Mouse (Mus musculus) c-Kit-negative CD71-positive TER-119-positive erythroid progenitor cells, embryonic 14.5 days (primary cell): Measurements from ENCODE around the gene Spns3.

ENCODE experiments used
- DNase-seq: peaks from one replicate; pipeline ENCODE4 v3.0.0-alpha.2; 2013; ENCODE audit warnings: low read depth, low spot score

Spns3 gene

DNA sequence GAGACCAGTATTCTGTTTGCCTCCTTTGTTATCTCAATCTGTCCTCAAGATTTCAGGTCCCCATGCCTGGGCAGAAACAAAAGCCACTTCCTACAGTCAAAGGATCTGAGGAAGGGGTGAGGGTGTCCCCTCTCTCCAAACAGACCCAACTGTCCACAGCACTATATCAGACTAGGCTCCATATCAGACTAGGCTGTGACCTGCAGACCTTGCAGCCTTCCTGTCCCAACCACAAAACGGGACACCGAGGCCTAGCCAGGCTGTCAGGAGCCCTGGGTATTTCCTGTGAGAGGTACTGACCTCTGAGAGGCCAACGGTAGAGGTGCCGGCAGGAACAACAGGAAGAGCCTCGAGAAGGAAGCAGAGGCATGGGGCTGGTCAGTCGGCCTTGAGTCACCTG, 65.8 kb downstream of the Spns3 start:
- DNase-seq = no peak

DNA sequence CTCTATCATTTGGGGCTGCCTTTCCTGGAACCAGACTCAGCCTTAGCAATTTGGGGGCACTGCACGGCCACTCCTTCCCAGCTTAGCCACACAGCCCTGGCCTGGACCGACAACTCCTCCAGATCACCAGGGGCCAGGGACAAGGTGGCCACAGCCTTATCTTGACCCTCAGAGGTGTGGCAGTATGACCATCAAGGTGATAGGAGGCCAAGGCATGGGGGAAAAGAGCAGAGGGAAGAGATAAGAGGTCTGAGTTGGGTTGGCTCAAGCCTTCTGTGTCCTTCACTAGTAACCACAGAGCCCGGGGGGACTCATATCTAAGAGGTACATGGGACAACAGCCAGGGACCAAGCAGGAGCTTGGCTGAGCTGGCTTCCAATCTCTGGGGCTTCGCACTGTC, 68.4 kb downstream of the Spns3 start:
- peak; percentile 12 for DNase-seq

DNA sequence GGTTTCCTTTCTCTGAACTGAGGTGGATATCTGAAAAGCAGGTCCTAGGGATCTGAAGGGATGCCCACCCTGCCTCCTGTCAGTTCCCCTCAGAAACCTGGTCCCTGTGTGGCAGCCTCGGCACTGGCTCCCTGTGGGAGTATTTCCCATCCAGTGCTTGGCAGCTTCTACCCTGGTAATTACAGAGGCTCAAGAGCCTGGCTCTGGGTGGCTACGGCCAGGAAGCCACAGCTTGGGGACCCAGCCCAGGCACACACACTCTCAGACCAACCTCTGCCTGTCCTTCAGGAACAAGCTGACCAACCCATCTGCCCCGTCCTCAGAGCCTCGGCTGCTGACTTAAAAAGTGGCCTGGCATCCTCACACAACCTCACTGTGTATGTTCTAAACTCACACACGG, 69.0 kb downstream of the Spns3 start:
- no peak for DNase-seq

DNA sequence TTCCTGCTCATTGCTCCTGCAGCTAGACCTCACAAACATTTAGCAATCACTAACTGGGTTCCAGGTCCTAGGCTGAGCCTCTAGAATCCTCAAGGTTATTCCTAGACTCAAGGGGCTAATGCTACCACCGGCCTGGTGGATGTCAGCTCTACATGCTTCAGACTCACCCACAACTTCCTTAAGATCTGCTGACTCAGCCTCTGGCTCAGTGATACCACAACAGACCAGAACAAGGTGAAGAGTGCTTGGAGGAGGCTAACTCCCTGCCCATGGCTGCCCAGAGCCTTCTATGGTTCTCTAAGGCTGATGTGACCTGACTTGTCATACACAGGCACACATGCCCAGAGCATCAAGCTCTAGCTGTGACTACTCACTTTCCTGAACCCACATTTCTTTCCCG, 70.8 kb downstream of the Spns3 start:
- DNase-seq = no peak

DNA sequence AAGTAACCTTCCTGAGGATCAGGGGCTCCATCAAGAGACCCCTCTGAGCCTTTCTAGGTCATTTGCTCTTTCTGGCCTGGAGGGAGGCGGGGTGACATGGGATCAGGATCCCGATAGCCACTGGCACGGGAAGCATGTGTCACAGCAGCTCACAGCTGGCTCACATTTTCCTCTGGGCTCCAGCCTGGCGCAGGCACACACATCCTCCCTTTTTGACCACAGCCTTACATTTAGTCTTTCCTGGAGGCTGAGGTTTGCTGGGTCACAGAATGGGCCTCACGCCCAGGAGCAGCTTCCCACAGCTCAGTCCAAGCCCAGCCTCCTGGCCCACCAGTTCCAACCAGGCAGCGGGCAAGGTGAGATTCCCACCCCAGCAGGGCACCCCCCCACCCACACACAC, 72.1 kb downstream of the Spns3 start:
- no peak for DNase-seq

DNA sequence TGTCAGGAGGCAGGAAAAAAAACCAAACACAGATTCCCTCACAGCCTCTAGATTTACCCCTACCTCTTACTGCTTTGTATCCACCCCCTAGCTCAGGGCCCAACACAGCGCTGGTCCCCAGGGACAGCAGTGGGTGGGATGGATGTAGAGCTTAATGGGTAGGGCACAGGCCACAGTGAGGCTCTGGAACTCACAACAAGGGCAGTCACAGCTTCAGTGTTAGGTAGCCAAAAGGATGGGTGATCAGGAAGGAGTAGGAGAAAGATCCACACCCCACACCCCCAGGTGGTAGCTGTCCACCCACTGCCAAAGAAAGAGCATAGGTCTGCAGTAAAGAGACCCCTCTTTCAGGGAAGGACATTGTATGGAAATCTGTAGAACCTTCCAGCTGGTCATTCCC, 72.7 kb downstream of the Spns3 start:
- DNase-seq = no peak

DNA sequence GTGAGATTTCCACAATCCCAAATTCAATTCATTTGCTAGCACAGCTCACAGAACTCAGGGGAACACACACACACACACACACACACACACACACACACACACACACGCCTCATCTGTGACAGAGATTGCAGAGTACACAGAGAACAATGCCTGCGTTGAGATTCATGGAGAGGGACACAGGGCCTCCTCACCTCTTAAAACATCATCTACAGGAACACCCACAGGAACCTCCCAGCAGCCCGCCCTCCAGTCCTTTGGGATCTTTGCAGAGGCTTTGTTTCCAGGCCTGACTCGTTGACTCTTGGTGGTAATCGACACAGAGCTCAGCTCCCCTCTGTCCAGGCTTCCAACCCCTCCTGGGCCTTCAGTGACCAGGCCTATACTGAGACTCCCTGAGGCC, 73.1 kb downstream of the Spns3 start:
- no peak for DNase-seq

DNA sequence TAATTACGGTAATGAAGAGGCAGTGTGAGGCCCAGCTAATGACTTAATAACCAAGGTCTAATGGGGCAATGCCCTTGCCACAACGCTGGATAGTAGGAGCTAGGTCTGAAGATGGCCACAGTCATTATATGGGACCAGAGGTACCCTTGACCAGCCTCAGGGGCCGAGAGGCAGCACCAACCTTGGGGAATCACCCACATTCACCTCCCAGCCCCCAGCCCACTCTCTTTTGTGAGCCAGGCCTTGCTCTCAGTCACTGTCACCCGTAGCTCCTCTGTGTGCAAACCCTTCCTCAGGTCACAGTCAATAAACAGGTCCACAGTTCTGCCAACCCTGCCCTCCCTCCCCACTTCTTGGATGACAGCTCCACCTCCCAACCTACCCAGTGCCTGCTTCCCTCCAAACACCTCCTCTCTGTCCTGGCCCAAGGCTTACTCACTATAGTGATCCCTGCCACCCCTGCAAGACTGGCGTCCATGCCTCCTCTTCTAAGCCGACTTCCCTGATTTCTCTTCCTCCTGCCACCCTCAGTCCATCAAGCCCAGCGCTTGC, 74.2 kb downstream of the Spns3 start:
- no peak for DNase-seq

DNA sequence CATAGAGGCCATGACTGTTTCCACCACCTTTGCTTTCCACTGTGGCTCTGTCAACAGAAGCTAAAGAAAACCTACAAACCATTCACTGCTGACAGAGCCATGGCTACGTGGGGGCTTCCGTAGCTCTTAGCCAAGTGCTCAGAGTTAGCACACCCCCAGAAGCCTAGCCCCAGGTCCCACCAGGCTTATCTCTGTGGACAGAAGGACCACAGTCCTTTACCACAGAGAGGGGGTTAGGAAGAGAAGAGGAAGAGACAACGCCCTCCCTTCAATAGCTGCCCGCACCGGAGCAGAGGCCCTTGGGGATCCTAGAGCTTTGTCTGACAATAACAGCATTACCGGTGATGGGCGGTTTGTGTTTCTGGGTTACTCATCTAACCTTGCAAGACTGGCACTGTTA, 74.9 kb downstream of the Spns3 start:
- DNase-seq = no peak

DNA sequence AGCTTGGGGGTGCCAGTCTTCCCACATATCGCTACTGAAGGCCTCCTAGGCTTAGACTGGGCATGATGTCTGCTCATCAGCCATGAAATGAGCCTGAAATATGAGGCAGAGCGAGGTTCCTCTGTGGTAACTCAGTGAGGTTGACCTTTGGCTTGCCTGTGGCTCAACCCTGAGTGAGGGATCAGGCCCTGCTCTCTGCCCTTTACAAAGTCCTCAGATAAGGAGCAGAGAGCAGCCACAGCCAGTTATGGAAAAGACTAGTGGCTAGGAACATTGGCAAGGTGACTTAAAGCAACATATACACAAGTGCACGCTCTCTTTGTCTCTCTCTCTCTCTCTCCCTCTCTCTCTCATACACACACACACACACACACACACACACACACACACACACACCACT, 75.4 kb downstream of the Spns3 start:
- DNase-seq = no peak

DNA sequence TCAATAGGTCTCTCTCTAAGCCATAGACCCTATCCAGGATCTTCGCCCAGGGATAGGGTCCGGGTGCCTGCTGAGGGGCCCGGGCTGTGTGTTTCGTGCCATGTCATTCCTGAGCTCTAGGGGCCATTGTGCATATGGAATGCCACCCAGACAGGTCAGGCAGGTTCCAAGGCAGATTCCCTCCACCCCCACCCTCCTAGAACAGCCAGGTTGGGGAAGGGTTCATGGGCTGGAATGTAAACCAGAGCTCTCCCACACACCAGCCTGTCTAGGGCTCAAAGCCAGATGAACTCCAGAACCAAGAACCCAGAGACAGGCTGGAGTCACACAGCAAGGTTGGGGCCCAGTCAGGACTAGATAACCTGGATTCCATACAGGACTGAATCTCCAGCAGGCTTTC, 76.8 kb downstream of the Spns3 start:
- no peak for DNase-seq

DNA sequence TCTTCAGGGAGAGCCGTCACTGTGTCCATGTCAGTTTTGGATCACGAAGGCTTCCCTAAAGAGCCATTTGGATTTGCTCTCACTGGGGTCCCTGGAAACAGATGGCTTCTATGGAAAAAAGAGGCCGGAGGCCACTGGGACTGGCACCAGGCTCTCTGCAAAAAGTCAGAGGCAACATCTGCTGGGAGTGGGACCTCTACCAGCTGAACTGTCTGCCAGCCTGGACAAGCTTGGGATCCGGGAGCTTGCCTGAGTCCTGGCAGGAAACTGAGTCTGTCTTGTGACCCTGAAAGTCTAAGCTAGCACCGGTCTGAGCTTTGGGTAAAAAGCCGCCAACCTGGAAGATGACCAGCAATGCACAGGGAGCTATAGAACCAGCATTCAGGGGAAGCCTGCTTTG, 78.9 kb downstream of the Spns3 start:
- DNase-seq = no peak

DNA sequence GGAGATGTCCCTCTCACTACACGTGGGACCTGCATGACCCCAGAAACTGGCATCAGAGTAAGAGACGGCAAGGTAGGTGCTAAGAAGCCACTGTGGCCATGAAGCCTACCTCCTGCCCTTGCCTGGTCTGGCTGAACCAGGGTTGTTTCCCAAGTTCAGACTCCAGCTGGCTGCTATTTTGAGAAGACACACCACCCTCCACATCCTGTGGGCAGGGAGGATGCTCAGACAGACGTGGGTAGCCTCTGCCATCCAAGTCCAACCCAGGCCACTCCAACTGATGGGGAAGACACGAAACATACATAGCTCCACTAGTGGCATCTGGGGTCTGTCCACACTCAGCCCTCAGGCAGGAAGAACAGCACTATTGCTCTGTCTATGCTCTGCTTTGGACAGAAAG, 80.3 kb downstream of the Spns3 start:
- DNase-seq = no peak

DNA sequence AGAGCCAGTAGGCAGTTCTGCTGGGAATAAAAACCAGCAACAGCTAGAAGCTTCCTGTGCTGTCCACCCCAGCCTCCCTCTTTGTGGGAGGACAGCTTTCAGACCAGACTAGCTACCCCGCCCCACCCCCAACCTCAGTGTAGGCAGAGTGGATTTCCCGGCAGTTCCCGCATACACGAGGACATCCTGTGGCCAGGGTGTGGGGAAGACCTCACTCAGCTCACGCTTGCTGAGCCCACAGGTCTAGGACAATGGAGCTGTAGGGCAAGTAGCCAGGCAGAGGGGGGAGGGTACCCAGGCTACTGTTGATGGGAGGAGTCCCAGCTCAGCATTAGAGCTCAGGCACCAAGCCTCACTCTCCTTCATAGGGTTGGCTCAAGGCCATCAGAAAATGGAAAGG, 81.1 kb downstream of the Spns3 start:
- no peak for DNase-seq

DNA sequence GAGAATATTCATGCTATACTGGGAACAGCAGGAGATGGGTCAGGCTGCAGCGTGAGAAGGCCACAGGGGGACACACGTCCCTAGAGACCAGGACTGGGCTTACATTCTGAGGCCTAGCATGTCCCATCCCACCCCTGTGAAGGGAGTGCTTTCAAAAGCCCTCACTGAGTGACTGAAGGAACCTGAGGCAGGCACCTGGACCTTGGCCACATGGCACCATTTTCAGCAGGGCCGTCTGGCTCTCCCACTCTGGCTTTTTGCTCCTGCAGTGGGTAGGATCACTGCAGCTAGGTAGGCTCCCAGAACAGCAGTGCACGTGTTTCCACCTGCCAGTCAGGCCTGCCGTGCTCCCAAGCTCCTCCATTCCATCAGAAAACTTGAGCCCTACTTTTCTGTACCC, 81.8 kb downstream of the Spns3 start:
- no peak for DNase-seq

DNA sequence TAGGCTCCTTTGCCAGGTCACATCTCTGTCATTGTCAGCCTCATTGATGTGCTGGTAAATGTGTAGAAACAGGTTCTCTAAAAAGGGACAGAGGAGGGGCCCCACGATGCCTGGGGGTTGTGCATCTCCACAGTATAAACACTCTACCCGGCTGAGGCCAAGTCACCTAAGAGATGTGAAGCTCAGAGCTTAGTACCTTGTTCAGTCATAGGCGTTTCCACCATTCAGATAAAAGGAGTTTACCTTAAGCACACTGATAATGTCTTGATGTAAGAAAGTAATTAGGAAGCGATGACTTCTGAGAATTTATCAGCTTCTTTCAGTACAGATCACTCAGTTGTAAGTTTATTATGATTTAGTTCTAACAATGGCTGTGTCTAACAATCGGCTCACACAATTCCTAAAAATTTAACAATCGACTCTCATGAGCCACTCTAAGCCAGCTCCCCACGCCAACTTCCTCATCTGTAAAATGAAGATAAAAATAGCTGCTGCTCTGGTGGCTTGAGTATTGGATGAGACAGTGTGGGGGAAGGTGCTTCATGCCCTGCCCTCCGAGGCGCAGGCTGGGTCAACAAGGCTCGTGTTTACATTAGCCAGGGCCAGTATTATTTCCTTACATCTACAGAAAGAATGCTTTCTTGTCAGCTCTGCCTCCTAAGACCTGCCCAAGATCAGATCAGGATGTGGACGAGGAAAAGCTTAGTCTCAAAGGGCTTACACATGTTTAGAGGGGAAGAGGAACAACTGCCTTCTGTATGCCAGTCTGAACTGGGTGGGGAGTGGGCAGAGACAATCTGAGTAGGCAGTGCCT, 83.4 kb downstream of the Spns3 start:
- DNase-seq = no peak

DNA sequence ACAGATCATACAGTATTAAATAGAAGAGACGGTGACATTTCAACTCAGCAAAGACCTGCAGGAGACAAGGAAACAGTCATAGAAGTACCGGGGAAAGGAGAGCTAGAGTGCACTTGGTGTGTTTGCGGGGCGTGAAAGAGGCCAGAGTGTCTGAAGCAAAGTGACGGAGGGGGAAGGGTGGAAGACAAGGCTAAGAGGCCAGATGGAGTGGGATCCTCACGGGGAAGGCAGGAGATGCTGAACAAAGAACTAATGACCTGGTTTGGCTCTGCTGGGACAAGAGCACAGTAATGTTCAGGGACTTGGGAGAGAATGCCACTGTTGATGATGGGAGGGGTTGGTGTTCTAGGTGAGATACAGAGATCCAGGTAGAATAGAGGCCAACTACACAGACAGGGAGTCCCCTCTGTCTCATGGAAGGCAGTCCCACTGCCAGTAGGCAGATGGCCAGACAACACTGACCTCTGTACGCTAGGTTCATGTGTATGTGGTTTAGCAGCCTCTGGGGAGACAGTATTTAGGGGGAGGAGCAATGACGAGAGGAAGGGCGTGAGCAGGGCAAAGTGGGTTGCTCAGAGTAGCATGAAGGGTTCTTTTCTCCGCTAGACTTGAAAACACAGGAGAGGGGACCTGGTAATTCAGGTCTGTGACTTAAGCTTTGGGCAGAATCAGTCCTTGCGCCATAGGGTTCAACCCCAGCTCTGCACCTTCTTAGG, 84.2 kb downstream of the Spns3 start:
- DNase-seq = no peak

DNA sequence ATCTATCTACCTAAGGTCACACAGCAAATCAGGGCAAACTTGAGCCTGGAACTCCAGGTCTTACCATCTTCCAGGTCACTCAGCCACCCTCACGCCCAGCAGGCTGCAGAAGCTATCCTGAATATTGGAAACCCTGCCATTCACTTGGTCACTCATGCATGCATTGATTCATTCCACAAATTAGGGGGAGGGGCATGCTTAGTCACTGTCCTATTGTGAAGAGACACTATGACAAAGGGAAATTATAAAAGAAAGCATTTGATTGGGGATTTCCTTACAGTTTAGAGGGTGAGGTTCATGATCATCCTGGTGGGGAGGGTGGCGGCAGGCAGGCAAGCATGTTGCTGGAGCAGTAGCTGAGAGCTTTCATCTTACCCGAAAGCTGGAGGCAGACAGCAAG, 85.5 kb downstream of the Spns3 start:
- no peak for DNase-seq

DNA sequence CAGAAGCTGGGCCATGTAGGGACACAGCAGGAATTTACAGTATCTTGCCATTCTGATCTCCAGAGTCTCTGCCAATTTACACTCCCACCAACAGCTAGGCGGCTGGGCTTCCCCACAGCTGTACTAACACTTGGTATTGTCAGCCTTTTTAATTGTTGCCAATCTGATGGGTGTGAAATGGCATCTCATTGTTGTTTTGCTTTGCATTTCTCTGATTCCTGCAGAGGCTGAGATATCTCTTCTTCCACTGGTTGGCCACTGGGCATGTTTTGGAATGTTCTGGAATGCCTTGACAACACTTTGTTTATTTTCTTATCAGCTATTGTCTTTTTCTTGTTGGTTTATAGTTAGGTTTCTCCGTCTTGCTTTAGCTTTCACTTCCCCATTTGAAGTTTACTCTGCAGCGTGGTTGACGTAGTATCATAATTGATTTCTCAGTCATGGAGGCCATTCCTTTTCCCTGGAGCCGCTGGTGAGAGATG, 88.8 kb downstream of the Spns3 start:
- no peak for DNase-seq

DNA sequence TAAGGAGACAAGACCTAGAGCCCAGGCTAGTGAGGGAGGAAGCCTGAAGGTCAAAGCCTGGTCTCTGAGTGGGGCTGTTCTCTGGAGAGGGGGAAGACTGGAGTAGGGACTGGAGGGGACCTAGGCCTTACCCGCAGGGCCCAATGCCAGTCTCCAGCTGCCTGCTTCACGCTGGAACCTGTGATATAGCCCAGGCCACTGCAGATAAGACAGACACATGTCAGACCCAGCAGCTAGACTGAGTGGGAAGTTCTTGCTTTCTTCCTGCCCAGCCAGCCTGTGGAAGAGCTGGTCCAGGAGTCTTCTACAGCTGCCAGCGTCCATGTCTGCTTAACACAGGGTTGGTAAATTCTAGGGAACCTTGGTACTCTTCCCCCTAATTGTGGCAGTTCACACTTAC, 91.8 kb downstream of the Spns3 start:
- no peak for DNase-seq

DNA sequence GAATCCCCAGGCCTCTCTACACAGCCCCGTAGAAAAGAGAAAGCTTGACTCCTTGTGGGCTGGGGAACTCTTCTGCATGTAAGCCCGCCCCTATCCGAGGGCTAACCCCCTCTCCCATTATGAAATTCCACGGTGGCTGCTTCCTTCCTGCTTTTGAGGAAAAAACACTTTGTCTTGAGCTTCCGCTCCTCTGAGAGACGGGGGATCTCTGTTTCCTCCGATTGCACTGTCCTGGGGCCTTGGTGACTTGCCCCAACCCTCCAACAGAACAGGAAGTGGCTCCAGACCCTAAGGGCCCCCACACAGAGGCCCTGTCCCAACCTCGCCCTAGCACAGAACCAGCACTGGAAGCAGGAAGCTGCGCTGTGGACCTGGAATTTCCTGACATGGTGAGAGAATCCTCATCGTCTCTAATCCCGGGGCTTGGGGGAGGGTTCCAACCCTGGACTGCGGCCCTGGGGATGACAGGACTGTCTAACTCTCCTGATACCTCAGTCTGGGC, 92.3 kb downstream of the Spns3 start:
- DNase-seq = no peak

DNA sequence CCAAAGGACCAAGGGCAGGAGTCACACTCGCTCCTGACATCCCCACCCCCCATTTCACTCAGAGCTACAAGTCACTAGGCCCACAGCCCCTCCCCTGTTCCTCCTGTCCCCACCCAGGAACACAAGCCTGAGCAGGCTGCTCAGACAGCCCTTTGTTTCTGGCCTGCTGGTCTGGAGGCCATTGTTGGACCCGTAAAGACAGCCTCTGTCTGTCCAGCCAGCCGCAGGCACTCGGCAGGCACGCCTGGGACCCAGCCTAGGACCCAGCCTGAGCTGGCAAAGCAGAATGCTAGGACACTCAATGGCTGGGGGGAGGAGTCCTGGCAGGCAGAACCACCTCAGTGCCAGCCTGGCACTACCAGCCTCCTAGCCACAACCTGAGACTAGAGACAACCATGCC, 94.6 kb downstream of the Spns3 start:
- no peak for DNase-seq
